Mouse (Mus musculus) CH12.LX (cell line): ENCODE measurements at regions not wholly inside any gene's neighbourhood (a gene's known extent, or its start where the extent isn't known, plus 50 kb on each side); places are given as distances from the start of the nearest gene placed in this dataset.

Experiments
- EP300 ChIP-seq: IDR thresholded peaks from 2 replicates; pipeline ENCODE4 v1.6.1; 2011; ENCODE audit warnings: low read length, improper control_type of control experiment
- KAT2A ChIP-seq: IDR thresholded peaks from 2 replicates; pipeline ENCODE4 v1.6.1; 2012; ENCODE audit warnings: low read length, improper control_type of control experiment, inconsistent platforms; ENCODE audit not compliant: insufficient replicate concordance
- MAX ChIP-seq: IDR thresholded peaks from 2 replicates; pipeline ENCODE4 v1.6.1; 2011; ENCODE audit warnings: low read length, improper control_type of control experiment
- POLR2A ChIP-seq: IDR thresholded peaks from 2 replicates; pipeline ENCODE4 v1.6.1; 2011; ENCODE audit warnings: low read depth, mild to moderate bottlenecking, improper control_type of control experiment, low read length
- POLR2AphosphoS2 ChIP-seq: IDR thresholded peaks from 2 replicates; pipeline ENCODE4 v1.6.1; 2011; ENCODE audit warnings: low read depth, low read length, improper control_type of control experiment
- SIN3A ChIP-seq: IDR thresholded peaks from 2 replicates; pipeline ENCODE4 v1.6.1; 2012; ENCODE audit warnings: low read length, improper control_type of control experiment, inconsistent platforms

GRCm38 (mm10) chr9:90699064-90699463 is 428.5 kb upstream of the Tbc1d2b start:
- no peak for TF ChIP-seq POLR2A
- no peak for TF ChIP-seq EP300
- TF ChIP-seq KAT2A: no peak
- no peak for TF ChIP-seq MAX
- no peak for TF ChIP-seq SIN3A
- no peak for TF ChIP-seq POLR2AphosphoS2
